Mouse (Mus musculus) right cerebral cortex, postnatal 25 days (tissue): Measurements from ENCODE around the gene Fam207a.
A peak's percentile ranks its signal among the peaks of the same experiment; 100 is the strongest.

Experiments used
- DNase-seq: peaks from one replicate; pipeline ENCODE4 v3.0.0; 2022

The Fam207a gene

DNA sequence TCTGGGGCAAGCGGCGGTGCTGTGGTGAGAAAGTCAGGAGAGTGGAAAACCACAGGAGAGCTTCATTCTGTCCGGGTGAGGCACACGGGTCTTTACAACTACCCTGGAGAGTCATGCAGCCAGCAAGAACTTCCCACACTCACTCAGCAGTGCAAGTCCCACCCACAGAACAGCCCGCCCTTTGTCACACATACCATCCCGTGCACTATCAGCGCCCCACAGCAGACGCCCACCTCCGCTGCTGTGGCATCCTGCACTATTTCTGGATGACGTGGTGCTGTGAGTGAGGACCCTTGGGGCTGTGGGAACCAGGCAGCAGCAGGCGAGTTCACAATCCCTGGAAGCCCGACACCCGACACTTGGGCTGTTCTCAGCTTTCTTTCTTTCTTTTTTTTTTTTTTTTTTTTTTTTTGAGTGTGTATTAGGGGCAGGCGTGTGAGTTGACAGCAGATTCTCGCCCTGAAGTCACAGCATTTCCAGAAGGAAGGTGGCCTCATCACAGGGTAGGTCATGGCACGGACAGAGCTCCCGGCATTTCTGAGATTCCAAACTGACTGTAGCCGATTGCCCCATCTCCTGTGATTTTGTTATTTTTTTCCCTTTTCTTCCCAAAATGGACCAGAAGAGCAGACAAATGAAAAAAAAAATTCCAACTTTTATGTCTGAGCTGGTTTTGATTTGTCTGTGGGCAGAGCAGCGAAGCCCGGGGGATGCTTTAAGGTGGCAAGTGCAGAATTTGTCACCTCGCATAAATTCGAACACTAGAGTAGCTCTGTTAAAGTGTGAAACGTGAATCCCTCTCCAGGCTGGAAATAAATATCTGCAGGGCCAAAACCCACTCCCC is 66.0 kb downstream of the Fam207a start:
- peak; percentile 28 for DNase-seq

DNA sequence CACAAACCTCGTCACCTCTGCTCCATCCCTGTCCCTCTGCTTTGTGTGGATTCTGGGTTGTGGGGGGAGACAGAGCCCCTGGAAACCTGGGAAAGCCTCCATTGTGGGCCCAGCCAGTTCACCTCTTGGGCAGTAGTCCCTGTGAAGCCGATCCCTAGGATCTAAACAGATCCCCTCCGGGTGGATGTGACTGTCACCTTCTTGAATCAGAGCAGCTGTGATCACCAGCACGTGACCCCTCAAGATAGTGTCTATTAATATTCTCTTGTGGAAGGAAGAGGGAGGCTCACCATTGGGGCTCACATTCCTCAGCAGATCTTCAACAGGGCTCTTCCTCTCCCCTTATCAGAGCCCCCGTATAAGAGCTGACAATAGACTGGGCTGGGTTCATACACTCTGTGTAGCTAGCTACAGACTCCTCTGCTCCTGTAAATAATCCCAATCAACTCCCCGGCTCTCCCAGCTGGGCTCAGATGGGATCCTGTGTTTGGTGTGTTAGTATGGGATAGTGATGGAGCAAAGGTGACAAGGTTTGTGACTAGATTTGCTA is 66.8 kb downstream of the Fam207a start:
- no peak for DNase-seq

DNA sequence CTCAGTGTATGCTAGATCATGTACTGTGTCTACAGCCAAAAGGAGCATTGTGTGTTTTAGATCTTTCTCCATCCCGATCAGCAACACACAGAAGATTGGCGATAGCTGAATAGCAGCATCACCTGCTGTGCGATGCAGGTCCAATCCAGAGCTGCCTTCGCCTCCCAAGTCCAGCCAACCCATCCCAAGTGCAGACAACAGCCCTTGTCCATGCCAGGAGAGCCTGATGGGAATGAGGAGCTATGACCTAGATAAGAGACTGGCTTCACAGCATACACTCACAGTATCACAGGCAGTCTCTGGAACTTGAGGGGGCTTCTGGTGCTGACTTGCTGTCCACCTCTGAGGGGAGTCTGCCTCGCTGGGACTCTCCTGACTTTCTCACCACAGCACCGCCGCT is 67.4 kb downstream of the Fam207a start:
- DNase-seq = no peak

DNA sequence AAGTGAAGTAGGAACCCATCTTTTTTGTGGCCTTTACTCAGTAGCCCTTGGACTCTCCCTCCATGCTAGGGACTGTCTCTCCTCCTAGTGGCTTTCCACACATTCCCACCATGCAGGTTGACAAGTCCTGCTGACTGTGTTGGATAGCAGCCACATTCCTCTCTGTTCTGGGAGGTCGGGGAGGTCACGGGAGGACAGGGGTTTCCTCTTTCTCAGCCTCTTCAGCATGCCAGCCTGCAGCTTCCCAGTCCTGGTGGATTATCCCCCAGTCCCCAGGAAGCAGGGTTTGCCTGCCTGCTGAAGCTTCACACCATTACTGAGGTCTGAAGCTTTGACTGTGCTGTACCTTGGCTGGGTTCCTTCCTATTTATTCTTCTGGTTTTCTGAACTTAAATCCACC is 67.8 kb downstream of the Fam207a start:
- DNase-seq = no peak

DNA sequence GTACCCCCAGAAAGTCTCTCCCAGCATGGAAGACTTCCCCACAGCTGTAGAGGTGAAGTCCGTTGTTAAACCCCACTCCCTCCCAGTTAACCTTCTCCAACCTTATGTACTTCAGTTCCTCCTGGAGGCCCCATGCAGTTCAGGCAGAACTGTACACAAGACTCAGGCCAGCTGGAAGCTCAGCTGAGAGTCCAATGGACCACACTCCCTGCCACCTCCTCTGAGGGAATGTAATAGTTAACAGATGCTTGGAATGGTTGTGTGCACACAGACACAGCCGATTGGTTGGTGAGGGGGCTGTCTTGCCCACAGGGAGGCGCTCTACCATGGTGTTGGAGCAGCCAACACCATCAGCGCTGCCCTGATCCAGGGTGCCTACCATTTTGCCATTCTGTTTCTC is 73.3 kb downstream of the Fam207a start:
- no peak for DNase-seq

DNA sequence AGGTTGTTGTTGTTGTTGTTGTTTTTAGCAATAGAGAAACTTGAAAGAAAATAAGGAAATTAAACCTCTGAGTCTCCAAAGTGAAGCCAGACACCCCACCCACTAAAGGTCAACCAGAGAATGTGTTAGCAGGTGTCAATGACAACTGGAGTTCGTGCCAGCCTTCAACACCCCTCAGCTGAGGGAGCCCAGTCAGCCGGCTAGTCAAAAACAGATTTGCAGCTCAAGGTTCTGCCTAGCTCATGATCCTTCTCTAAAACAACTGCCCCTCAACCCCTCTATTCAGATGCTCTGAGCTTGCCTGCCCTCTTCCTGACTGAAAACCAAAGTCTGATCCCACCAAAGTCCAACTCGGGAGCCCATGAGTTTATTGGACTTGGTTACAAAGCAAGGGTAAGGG is 73.8 kb downstream of the Fam207a start:
- no peak for DNase-seq

DNA sequence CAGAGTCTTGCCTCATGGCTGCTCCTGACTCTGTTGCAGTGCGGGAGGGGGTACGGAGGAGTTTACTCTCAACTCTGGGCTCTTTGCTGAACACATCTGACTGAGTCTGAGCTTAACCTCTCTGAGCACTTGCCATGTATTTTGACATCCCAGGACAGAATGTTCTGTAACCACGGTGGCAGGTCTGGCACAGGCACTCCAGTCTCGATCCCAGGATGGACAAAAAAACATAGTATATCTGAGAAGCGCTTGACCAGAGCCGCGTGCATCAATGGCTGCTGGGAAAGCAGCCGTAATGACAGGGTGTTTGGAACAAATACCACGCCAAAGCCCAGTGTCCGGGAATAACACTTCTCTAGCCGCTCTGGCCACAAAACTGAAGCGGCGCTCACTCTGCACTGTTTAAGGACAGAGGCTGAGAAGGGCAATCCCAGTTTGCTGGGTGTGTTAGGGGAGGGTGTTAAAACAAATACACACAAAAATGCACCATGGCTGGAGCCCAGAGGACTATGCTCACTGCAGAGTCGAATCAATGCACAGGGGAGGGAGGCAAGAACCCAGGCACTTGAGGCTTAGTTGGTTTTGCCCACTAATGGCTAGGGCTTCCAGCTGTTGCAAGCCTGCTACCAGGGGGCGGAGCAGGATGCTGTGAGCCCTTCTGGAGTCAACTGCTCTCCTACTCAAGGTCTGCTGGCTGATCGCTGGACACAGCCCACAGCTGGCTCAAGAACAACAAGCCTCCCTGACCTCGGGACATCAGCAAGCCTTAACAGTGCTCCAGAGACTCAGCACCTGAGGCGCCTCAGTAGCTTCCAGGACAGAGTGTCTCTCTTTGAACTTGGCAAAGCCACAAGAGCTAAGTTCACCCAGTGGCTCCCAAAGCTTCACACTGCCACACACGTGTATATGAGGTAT is 74.5 kb downstream of the Fam207a start:
- DNase-seq = no peak

DNA sequence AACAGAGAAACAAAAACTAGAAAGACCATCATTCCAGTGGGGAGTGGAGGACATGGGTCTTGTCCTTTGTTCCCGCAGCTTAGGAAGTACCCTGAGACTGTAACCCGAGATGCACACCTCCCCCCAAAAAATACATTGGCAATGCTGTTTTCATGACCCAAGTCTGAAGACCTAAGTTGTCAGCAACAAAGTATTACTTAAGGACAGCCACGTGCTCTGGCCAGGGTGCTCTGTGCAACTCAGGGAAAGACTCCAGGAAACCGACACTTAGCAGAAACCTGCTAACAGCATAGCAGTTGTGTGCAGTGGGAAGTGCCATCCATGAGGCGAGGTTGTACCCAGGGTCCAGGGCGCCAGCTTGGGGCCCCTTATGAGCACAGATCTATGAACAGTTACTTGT is 75.3 kb downstream of the Fam207a start:
- DNase-seq = no peak

DNA sequence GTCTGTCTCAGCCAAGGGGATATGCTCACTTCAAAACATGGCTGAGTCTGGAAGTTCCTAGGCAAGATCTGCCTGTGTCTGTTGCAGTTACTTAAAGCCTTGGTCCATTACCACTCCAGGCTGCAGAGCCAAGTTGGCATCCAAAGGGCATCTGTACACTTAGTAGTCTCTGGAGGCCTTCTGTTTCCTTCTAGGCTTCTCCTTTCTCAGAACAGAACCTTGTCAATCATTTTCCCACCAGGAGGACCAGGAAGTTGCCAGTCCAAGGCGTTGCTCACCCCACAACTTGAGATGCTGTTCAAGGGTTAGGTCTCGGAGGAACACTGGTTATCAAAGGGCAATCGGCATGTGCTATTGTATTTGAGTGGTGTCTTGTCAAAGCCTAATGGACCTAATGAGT is 76.6 kb downstream of the Fam207a start:
- no peak for DNase-seq

DNA sequence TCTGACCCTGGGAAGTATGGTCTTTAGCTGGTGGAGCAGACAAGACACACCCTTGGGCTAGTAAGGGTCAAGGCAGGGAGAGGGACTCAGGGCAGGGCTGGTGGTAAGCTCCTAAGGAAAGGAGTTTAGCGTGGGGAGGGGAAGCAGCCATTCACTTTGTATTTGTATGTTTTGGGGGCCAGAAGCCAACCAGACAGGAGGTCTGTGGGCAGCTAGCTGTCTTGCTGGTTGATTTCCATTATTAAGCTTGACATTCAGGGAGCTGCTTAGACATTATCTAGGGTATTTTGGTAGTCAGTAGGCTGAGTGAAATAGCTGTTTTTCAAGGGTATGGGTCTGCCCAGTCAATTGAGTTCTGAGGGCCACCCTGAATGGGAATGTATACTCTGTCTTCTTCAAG is 77.6 kb downstream of the Fam207a start:
- no peak for DNase-seq
